Comparison of ENCODE assay signal across 8 mouse cellular contexts in the genomic region with DNA sequence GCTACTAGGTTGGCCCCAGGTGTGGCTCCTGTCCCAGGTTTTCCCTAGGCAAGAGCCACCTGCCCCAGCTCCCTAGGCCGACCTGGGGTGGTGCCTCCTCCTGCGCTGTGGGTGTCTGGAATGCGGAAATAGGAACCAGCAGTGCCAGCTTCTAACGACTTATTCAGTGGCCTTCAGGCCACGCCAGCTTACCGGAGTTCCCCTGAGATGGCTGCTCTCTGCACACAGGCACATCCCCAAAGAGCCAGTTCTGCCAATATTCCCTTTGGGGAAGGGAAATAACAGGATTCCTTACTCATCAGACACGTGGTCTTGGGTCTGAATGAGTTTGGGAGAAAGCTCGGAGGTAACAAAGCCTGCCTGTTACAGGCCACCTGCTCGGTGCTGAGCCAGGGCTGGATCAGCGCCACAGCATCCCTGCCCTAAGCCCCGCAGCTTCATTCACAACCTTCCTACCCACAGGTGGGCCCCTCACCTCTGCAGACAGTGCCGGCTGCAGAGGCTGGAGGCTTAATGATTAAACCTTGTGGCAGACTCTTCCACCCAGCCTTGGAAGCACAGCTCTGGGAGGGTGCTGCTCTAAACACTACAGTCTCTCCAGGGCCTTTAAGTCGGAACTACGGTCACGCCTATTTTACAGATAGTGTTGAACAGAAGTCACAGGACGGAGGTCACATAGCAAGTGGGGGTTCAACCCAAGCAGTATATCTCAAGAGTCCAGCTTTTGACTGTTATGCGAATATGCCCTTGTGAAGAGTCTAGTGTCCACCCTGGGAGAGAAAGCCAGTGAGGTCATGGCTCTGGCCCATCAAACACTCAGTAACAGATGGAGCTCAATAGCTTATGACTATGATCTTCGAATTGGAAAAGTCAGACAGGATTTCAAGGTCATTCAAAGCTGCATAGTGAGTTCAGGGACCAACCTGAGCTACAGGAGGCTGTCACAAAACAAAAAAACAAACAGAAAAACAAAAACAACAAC. TPM values are rescaled to one million over a fixed set of nuclear protein-coding genes. Genes with fewer than 3 reads are reported as not detected.
A peak's percentile ranks its signal among the peaks of the same experiment; 100 is the strongest.
DNase-seq lines count a peak whose midpoint lies in the region; ATAC-seq and TF ChIP-seq lines count a peak whose summit lies in the region.

No protein-coding gene starts in this region.

- 14% methylated on average over 18 of the region's 18 CpGs for WGBS in cerebellum, adult 2 months
- 25% methylated on average over 18 of the region's 18 CpGs for WGBS in hindbrain, embryonic 16.5 days
- 39% methylated on average over 18 of the region's 18 CpGs for WGBS in liver, embryonic 12.5 days (ENCODE audit: insufficient replicate concordance)
- 20% methylated on average over 18 of the region's 18 CpGs for WGBS in small intestine, adult 2 months

- no peak overlapping the region; the same call in 1 of the 2 replicates for H3K4me2 ChIP-seq in hindbrain, embryonic 16.5 days (ENCODE audit: low read length)
- peak overlapping the region; percentile 36 for H3K4me2 ChIP-seq in liver, embryonic 12.5 days

- in situ Hi-C loops in ES-E14 (cut with MboI; ENCODE audit: low sequenced_read_pairs in 2 of 2, unreplicated experiment in 2 of 2) = no loop called here

- peak overlapping the region; percentile 0; the same call in 1 of the 2 replicates for H3K27ac ChIP-seq in ES-E14 (ENCODE audit: insufficient read depth, low read depth, low read length, poor library complexity, severe bottlenecking)
- peak overlapping the region; percentile 68; the same call in 1 of the 2 replicates for H3K27ac ChIP-seq in cerebellum, adult 2 months (ENCODE audit: insufficient read depth, low read length)
- H3K27ac ChIP-seq in hindbrain, embryonic 16.5 days (ENCODE audit: low read depth, low read length) = no peak overlapping the region; the same call in 1 of the 2 replicates
- peak overlapping the region; percentile 27; the same call in 1 of the 2 replicates for H3K27ac ChIP-seq in liver, embryonic 12.5 days
- H3K27ac ChIP-seq in small intestine, adult 2 months (ENCODE audit: insufficient read depth, low read depth, low read length) = peak overlapping the region; percentile 98

- H3K9ac ChIP-seq in ES-E14 (ENCODE audit: insufficient read depth, low read depth, low read length, poor library complexity, severe bottlenecking) = peak overlapping the region; percentile 0; the same call in 1 of the 2 replicates
- H3K9ac ChIP-seq in hindbrain, embryonic 16.5 days (ENCODE audit: low read depth, low read length) = no peak overlapping the region; the same call in 1 of the 2 replicates
- H3K9ac ChIP-seq in liver, embryonic 12.5 days = no peak overlapping the region

- H3K9me3 ChIP-seq in ES-E14 (ENCODE audit: control insufficient read depth, insufficient read depth, low read depth, low read length) = no peaks in the 10 kb centered on the region
- H3K9me3 ChIP-seq in hindbrain, embryonic 16.5 days (ENCODE audit: control insufficient read depth, low read length) = no peaks in the 10 kb centered on the region
- no peaks in the 10 kb centered on the region for H3K9me3 ChIP-seq in liver, embryonic 12.5 days (replicated peaks)

- H3K36me3 ChIP-seq in ES-E14 (ENCODE audit: control insufficient read depth, insufficient read depth, low read length, poor library complexity, severe bottlenecking) = no peaks in the 10 kb centered on the region; the same call in 1 of the 2 replicates
- H3K36me3 ChIP-seq in hindbrain, embryonic 16.5 days (ENCODE audit: control insufficient read depth, insufficient read depth, low read length) = no peaks in the 10 kb centered on the region
- no peaks in the 10 kb centered on the region for H3K36me3 ChIP-seq in liver, embryonic 12.5 days
- H3K36me3 ChIP-seq in small intestine, adult 2 months (ENCODE audit: control insufficient read depth, insufficient read depth, low read length) = peaks cover 1% of the 10 kb centered on the region; the same call in 1 of the 2 replicates

- no peak for TF ChIP-seq CTCF in cerebellum, adult 2 months (IDR thresholded peaks at IDR 0.05; ENCODE audit: borderline replicate concordance, insufficient read depth, low read depth, low read length)
- TF ChIP-seq CTCF in small intestine, adult 2 months (IDR thresholded peaks at IDR 0.05; ENCODE audit: extremely low read depth, insufficient read length, insufficient replicate concordance, low read depth, low read length) = no peak

- no peak for DNase-seq in ES-E14 (ENCODE audit: low read depth, low spot score)
- DNase-seq in cerebellum, adult 2 months = peak; percentile 60 to 71
- no peak for DNase-seq in layer of hippocampus, adult 11-12 months (ENCODE audit: low spot score)
- no peak for DNase-seq in B cell, adult 2 months
- no peak for DNase-seq in left cerebral cortex, postnatal 10 days (ENCODE audit: extremely low spot score in 1 of 2, low spot score in 2 of 2)

- TF ChIP-seq POLR2A in cerebellum, adult 2 months (IDR thresholded peaks at IDR 0.05; ENCODE audit: borderline replicate concordance, insufficient read depth, low read length) = no peak
- peak; percentile 17; the same call in 1 of the 2 replicates for TF ChIP-seq POLR2A in small intestine, adult 2 months (IDR thresholded peaks at IDR 0.05; ENCODE audit: low read depth, low read length)

- H3K4me1 ChIP-seq in ES-E14 (ENCODE audit: control insufficient read depth in 2 of 2, insufficient read depth in 2 of 2, low read length in 2 of 2, poor library complexity in 1 of 2) = peaks cover 9 to 28% of the 10 kb centered on the region in 2 experiments
- H3K4me1 ChIP-seq in cerebellum, adult 2 months (ENCODE audit: control insufficient read depth, insufficient read depth, low read length) = peaks cover 43% of the 10 kb centered on the region
- peaks cover 14% of the 10 kb centered on the region for H3K4me1 ChIP-seq in hindbrain, embryonic 16.5 days (ENCODE audit: control insufficient read depth, insufficient read depth, low read depth, low read length)
- H3K4me1 ChIP-seq in liver, embryonic 12.5 days = peaks cover 70% of the 10 kb centered on the region
- peaks cover 40% of the 10 kb centered on the region for H3K4me1 ChIP-seq in small intestine, adult 2 months (ENCODE audit: control insufficient read depth, insufficient read depth, insufficient read length, low read length)

- no peaks in the 10 kb centered on the region for H3K27me3 ChIP-seq in cerebellum, adult 2 months (ENCODE audit: control insufficient read depth, insufficient read depth, low read length)
- H3K27me3 ChIP-seq in hindbrain, embryonic 16.5 days (replicated peaks; ENCODE audit: control insufficient read depth, insufficient read depth, low read length) = no peaks in the 10 kb centered on the region
- H3K27me3 ChIP-seq in liver, embryonic 12.5 days (replicated peaks) = no peaks in the 10 kb centered on the region
- H3K27me3 ChIP-seq in small intestine, adult 2 months (ENCODE audit: control insufficient read depth, insufficient read depth, low read length) = no peaks in the 10 kb centered on the region

- H3K4me3 ChIP-seq in ES-E14 (ENCODE audit: insufficient read depth in 1 of 2, low read depth in 1 of 2, low read length in 2 of 2, poor library complexity in 1 of 2, severe bottlenecking in 1 of 2) = peak overlapping the region; percentile 35 to 43
- no peak overlapping the region for H3K4me3 ChIP-seq in cerebellum, adult 2 months (replicated peaks; ENCODE audit: insufficient read depth, low read depth, low read length)
- no peak overlapping the region for H3K4me3 ChIP-seq in hindbrain, embryonic 16.5 days (ENCODE audit: low read length)
- no peak overlapping the region for H3K4me3 ChIP-seq in liver, embryonic 12.5 days
- H3K4me3 ChIP-seq in small intestine, adult 2 months (ENCODE audit: low read depth, low read length) = peak overlapping the region; percentile 58

- intact Hi-C loops in left cerebral cortex, postnatal 10 days (cut with DNase I) = no loop called here

- peak; percentile 44 for ATAC-seq in hindbrain, embryonic 16.5 days
- ATAC-seq in liver, embryonic 12.5 days = peak; percentile 41

TF ChIP-seq in ES-E14, 5 proteins besides CTCF, POLR2A, EP300 and RAD21:
- TF ChIP-seq ZC3H11A (IDR thresholded peaks at IDR 0.05; ENCODE audit: borderline replicate concordance, low read depth, low read length) = no peak
- no peak for TF ChIP-seq MAFK (IDR thresholded peaks at IDR 0.05; ENCODE audit: insufficient read depth, low read depth, low read length)
- TF ChIP-seq HCFC1 (IDR thresholded peaks at IDR 0.05; ENCODE audit: borderline replicate concordance, insufficient read depth, low read length) = no peak
- TF ChIP-seq ZNF384 (IDR thresholded peaks at IDR 0.05; ENCODE audit: low read depth, low read length) = no peak
- no peak for TF ChIP-seq CHD2 (IDR thresholded peaks at IDR 0.05; ENCODE audit: low read depth, low read length)

RNA-seq across cellular contexts. Expression of gene Sipa1l3, which starts 12.8 kb away (rescaled TPM):
- total RNA-seq in ES-E14 (2012; rRNA removed) = 27.5 and 33.2 TPM in 2 replicates
- 63.3 and 74.7 TPM in 2 replicates for polyA plus RNA-seq in cerebellum, adult 2 months (2012; rRNA removed)
- polyA plus RNA-seq in hindbrain, embryonic 16.5 days (2015; fragmentation: Nextera tagmentation; extraction: Ambion mirVana) = 18.2 and 23.1 TPM in 2 replicates
- 4.1 and 4.7 TPM in 2 replicates for polyA plus RNA-seq in liver, embryonic 12.5 days (2016; fragmentation: Nextera tagmentation; extraction: Ambion mirVana)
- polyA plus RNA-seq in small intestine, adult 2 months (2012; rRNA removed) = 79.0 and 192 TPM in 2 replicates
- total RNA-seq in left cerebral cortex, postnatal 10 days (2021) = 10 to 100 TPM; 50.4 to 53.7 TPM

Comparison
In these comparisons a context has a peak if more than half of its experiments do, and no peak if none do; other contexts are left out.
1. DNase-seq: peak in cerebellum, adult 2 months (2 of 2); none in ES-E14 (single experiment), layer of hippocampus, adult 11-12 months (single experiment), B cell, adult 2 months (0 of 2) and left cerebral cortex, postnatal 10 days (0 of 2).
2. H3K4me3 ChIP-seq: peak in ES-E14 (2 of 2) and small intestine, adult 2 months (single experiment); none in cerebellum, adult 2 months (single experiment), hindbrain, embryonic 16.5 days (single experiment) and liver, embryonic 12.5 days (single experiment).